Mouse (Mus musculus): ENCODE data around the gene Slc44a5. TPM values are rescaled to one million over a fixed set of nuclear protein-coding genes. Genes with fewer than 3 reads are reported as not detected.
A peak's percentile ranks its signal among the peaks of the same experiment; 100 is the strongest.

Gene Slc44a5
- polyA plus RNA-seq, 1 experiment from 2014 or later, result 0.56 TPM

GRCm38 (mm10) chr3:154284260-154284659 is 311.0 kb downstream of the Slc44a5 start:
- Histone ChIP-seq H3K4me1 (ENCODE audit: control insufficient read depth, insufficient read depth, low read length) (no peaks in the 10 kb centered on the region), H3K4me3 (ENCODE audit: low read length) (no peak overlapping the region), H3K4me2 (ENCODE audit: low read depth, low read length) (no peak overlapping the region), H3K36me3 (ENCODE audit: control insufficient read depth, insufficient read depth) (no peaks in the 10 kb centered on the region), H3K9ac (ENCODE audit: low read length) (no peak overlapping the region), H3K27ac (ENCODE audit: low read length) (no peak overlapping the region), H3K27me3 (ENCODE audit: control insufficient read depth, insufficient read depth, low read length) (no peaks in the 10 kb centered on the region), H3K9me3 (replicated peaks; ENCODE audit: control insufficient read depth, low read length) (no peaks in the 10 kb centered on the region)
- 19% methylated on average over 3 of the region's 3 CpGs for WGBS
- no peak for ATAC-seq (replicated peaks; ENCODE audit: extremely low read depth, insufficient read depth, low FRiP score)

DNA sequence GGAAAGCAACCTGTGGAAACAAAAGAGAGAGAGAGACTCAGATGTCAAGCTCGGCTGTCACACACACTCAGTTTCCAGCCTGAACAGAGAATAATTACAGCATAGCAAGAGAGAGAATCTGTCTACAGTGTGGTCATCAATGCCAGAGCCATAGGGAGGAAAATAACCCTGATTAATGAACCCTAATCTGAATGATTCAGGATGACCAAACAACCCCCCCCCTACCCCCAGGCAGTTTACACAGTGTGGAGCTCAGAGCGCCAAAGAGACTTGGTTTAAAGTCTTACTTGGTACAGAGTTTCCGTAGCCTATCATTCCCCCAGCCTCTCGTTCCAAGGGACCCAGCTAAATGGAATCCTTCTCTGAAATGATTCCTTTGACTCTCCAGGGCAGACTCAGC is 312.1 kb downstream of the Slc44a5 start:
- no peak for ATAC-seq (replicated peaks; ENCODE audit: extremely low read depth, insufficient read depth, low FRiP score)
- H3K9ac ChIP-seq (ENCODE audit: low read length), result no peak overlapping the region
- H3K4me3 ChIP-seq (ENCODE audit: low read length), result no peak overlapping the region
- WGBS, result 58% methylated on average over 4 of the region's 4 CpGs
- no peak overlapping the region for H3K4me2 ChIP-seq (ENCODE audit: low read depth, low read length)
- no peaks in the 10 kb centered on the region for H3K4me1 ChIP-seq (ENCODE audit: control insufficient read depth, insufficient read depth, low read length)
- H3K9me3 ChIP-seq (replicated peaks; ENCODE audit: control insufficient read depth, low read length), result no peaks in the 10 kb centered on the region
- no peak overlapping the region for H3K27ac ChIP-seq (ENCODE audit: low read length)
- H3K27me3 ChIP-seq (ENCODE audit: control insufficient read depth, insufficient read depth, low read length), result no peaks in the 10 kb centered on the region
- no peaks in the 10 kb centered on the region for H3K36me3 ChIP-seq (ENCODE audit: control insufficient read depth, insufficient read depth)

GRCm38 (mm10) chr3:154287217-154287616 is 314.0 kb downstream of the Slc44a5 start:
- H3K9me3 ChIP-seq (replicated peaks; ENCODE audit: control insufficient read depth, low read length), result no peaks in the 10 kb centered on the region
- no peak overlapping the region for H3K4me2 ChIP-seq (ENCODE audit: low read depth, low read length)
- no peak for ATAC-seq (replicated peaks; ENCODE audit: extremely low read depth, insufficient read depth, low FRiP score)
- no peak overlapping the region for H3K27ac ChIP-seq (ENCODE audit: low read length)
- no peak overlapping the region for H3K4me3 ChIP-seq (ENCODE audit: low read length)
- no peaks in the 10 kb centered on the region for H3K4me1 ChIP-seq (ENCODE audit: control insufficient read depth, insufficient read depth, low read length)
- H3K36me3 ChIP-seq (ENCODE audit: control insufficient read depth, insufficient read depth), result no peaks in the 10 kb centered on the region
- no peaks in the 10 kb centered on the region for H3K27me3 ChIP-seq (ENCODE audit: control insufficient read depth, insufficient read depth, low read length)
- H3K9ac ChIP-seq (ENCODE audit: low read length), result no peak overlapping the region
- 61% methylated on average over 2 of the region's 2 CpGs for WGBS

DNA sequence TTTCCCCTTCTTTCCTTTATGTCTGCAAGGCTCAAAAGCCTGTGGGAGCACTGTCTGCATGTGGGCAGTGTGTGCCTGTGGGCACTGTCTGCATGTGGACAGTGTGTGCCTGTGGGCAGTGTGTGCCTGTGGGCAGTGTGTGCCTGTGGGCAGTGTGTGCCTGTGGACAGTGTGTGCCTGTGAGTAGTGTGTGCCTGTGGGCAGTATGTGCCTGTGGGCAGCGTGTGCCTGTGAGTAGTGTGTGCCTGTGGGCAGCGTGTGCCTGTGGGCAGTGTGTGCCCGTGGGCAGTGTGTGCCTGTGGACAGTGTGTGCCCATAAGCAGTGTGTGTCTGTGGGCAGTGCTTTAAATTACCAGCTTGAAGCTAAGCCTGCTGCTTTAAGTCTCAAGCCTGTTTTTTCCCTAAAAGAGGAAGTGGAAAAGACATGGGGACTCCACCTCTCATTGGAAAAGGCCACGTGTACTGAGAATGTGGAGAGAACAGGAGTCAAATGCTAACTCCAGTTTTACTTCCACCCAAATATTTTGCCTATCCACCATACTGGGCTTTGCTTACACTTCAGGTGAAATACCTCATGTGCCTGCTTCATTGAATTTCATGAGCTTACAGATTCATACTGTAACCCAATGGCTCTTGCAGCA is 315.3 kb downstream of the Slc44a5 start:
- Histone ChIP-seq H3K4me2 (ENCODE audit: low read depth, low read length) (no peak overlapping the region), H3K9me3 (replicated peaks; ENCODE audit: control insufficient read depth, low read length) (no peaks in the 10 kb centered on the region), H3K27ac (ENCODE audit: low read length) (no peak overlapping the region), H3K36me3 (ENCODE audit: control insufficient read depth, insufficient read depth) (no peaks in the 10 kb centered on the region), H3K9ac (ENCODE audit: low read length) (no peak overlapping the region), H3K4me3 (ENCODE audit: low read length) (no peak overlapping the region), H3K4me1 (ENCODE audit: control insufficient read depth, insufficient read depth, low read length) (no peaks in the 10 kb centered on the region), H3K27me3 (ENCODE audit: control insufficient read depth, insufficient read depth, low read length) (no peaks in the 10 kb centered on the region)
- no peak for ATAC-seq (replicated peaks; ENCODE audit: extremely low read depth, insufficient read depth, low FRiP score)
- WGBS, result 72% methylated on average over 4 of the region's 4 CpGs

- Histone ChIP-seq H3K27me3 (ENCODE audit: control insufficient read depth, insufficient read depth, low read length) (no peaks in the 10 kb centered on the region), H3K36me3 (ENCODE audit: control insufficient read depth, insufficient read depth) (no peaks in the 10 kb centered on the region), H3K4me2 (ENCODE audit: low read depth, low read length) (no peak overlapping the region), H3K4me1 (ENCODE audit: control insufficient read depth, insufficient read depth, low read length) (no peaks in the 10 kb centered on the region; the same call in 1 of the 2 replicates), H3K9ac (ENCODE audit: low read length) (no peak overlapping the region), H3K9me3 (replicated peaks; ENCODE audit: control insufficient read depth, low read length) (no peaks in the 10 kb centered on the region), H3K27ac (ENCODE audit: low read length) (no peak overlapping the region), H3K4me3 (ENCODE audit: low read length) (no peak overlapping the region)
- ATAC-seq (replicated peaks; ENCODE audit: extremely low read depth, insufficient read depth, low FRiP score), result no peak
- WGBS, result 60% methylated on average over 2 of the region's 2 CpGs
Measured at GRCm38 (mm10) chr3:154290351-154290750, 317.1 kb downstream of the Slc44a5 start.

DNA sequence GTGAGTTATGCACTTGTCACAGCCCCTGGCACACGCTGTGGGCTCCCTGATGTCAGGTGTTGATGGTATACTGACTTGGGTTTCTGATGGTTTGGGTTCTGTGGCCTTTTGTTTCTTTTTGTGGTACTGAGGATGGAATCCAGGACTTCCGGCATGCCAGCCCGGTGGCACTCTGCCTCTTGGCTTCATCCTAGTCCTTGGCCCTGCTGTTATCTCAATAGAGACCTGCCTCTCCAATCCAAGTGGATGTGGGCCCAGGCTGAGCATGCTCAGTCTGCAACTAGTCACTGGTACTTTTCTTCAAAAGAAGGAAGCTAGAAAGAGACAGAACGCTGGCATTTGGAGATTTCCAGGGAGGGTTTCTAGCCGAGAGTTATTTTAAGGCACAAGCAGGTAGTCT is 318.9 kb downstream of the Slc44a5 start:
- ATAC-seq (replicated peaks; ENCODE audit: extremely low read depth, insufficient read depth, low FRiP score), result no peak
- Histone ChIP-seq H3K27me3 (ENCODE audit: control insufficient read depth, insufficient read depth, low read length) (no peaks in the 10 kb centered on the region), H3K36me3 (ENCODE audit: control insufficient read depth, insufficient read depth) (no peaks in the 10 kb centered on the region), H3K4me3 (ENCODE audit: low read length) (no peak overlapping the region), H3K9me3 (replicated peaks; ENCODE audit: control insufficient read depth, low read length) (no peaks in the 10 kb centered on the region), H3K27ac (ENCODE audit: low read length) (no peak overlapping the region), H3K4me2 (ENCODE audit: low read depth, low read length) (no peak overlapping the region), H3K9ac (ENCODE audit: low read length) (no peak overlapping the region), H3K4me1 (ENCODE audit: control insufficient read depth, insufficient read depth, low read length) (no peaks in the 10 kb centered on the region; the same call in 1 of the 2 replicates)
- WGBS, result 59% methylated on average over 5 of the region's 5 CpGs

DNA sequence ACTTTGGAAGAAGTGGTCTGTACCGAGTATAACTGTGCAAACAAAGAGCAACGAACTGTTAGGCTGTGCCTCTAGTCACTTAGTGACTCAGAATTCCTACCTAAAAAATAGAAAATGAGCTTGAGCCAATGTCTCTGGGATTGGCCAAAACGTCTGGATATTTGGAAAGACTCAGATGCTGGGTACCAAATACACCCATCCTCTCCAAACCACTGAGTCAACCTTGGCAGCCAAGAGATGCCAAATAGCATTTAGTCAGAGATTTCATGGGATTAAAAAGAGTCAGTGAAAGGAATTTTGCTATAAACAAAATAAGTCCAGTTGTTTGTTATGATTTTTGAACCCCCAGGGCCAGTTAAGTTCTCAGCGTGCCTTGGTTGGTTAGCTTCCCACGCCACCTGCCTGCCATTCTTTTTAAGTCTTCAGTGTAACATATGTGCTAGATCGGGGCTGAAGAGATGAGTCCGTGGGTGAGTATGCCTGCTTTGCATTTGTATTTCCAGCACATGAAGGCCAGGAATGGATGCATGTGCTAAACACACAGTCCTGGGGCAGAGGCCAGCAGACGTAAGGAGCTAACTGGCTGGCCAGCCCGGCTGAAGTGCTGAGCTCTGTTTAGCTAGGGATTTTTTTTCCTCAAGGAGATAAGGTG is 320.7 kb downstream of the Slc44a5 start:
- Histone ChIP-seq H3K4me3 (ENCODE audit: low read length) (no peak overlapping the region), H3K4me2 (ENCODE audit: low read depth, low read length) (no peak overlapping the region), H3K36me3 (ENCODE audit: control insufficient read depth, insufficient read depth) (no peaks in the 10 kb centered on the region), H3K9me3 (replicated peaks; ENCODE audit: control insufficient read depth, low read length) (no peaks in the 10 kb centered on the region), H3K4me1 (ENCODE audit: control insufficient read depth, insufficient read depth, low read length) (no peaks in the 10 kb centered on the region; the same call in 1 of the 2 replicates), H3K27me3 (ENCODE audit: control insufficient read depth, insufficient read depth, low read length) (no peaks in the 10 kb centered on the region), H3K9ac (ENCODE audit: low read length) (no peak overlapping the region), H3K27ac (ENCODE audit: low read length) (no peak overlapping the region)
- no peak for ATAC-seq (replicated peaks; ENCODE audit: extremely low read depth, insufficient read depth, low FRiP score)
- WGBS, result 62% methylated on average over 9 of the region's 9 CpGs

GRCm38 (mm10) chr3:154294924-154295834 is 321.9 kb downstream of the Slc44a5 start:
- WGBS, result 82% methylated on average over 17 of the region's 17 CpGs
- no peaks in the 10 kb centered on the region; the same call in 1 of the 2 replicates for H3K4me1 ChIP-seq (ENCODE audit: control insufficient read depth, insufficient read depth, low read length)
- H3K9ac ChIP-seq (ENCODE audit: low read length), result no peak overlapping the region
- no peak overlapping the region for H3K4me3 ChIP-seq (ENCODE audit: low read length)
- H3K9me3 ChIP-seq (replicated peaks; ENCODE audit: control insufficient read depth, low read length), result no peaks in the 10 kb centered on the region
- no peaks in the 10 kb centered on the region for H3K36me3 ChIP-seq (ENCODE audit: control insufficient read depth, insufficient read depth)
- H3K27me3 ChIP-seq (ENCODE audit: control insufficient read depth, insufficient read depth, low read length), result no peaks in the 10 kb centered on the region
- ATAC-seq (replicated peaks; ENCODE audit: extremely low read depth, insufficient read depth, low FRiP score), result peak; percentile 54; the same call in 1 of the 2 replicates
- no peak overlapping the region for H3K4me2 ChIP-seq (ENCODE audit: low read depth, low read length)
- no peak overlapping the region for H3K27ac ChIP-seq (ENCODE audit: low read length)

DNA sequence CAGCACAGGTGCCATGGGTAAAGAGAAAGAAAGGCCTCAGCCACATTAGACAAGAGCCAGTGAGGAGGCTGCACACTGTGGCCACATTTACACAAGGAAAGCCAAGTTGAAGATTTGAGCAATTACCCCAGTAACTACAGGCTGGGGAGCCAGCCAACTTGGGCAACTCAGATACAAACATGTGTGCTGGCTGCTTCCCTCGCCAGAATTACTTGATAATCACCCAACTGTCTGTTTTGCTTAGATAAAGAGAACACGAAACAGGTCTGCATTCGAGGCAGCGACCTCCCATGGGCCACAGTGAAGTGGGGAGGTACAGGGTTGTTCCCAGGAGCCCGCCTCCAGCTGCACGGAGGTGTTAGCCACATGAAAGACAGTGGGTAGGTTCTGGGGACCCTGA is 324.3 kb downstream of the Slc44a5 start:
- no peaks in the 10 kb centered on the region for H3K27me3 ChIP-seq (ENCODE audit: control insufficient read depth, insufficient read depth, low read length)
- no peak overlapping the region for H3K4me3 ChIP-seq (ENCODE audit: low read length)
- H3K9ac ChIP-seq (ENCODE audit: low read length), result no peak overlapping the region
- WGBS, result 26% methylated on average over 6 of the region's 6 CpGs
- no peaks in the 10 kb centered on the region for H3K36me3 ChIP-seq (ENCODE audit: control insufficient read depth, insufficient read depth)
- H3K27ac ChIP-seq (ENCODE audit: low read length), result no peak overlapping the region
- no peaks in the 10 kb centered on the region for H3K9me3 ChIP-seq (replicated peaks; ENCODE audit: control insufficient read depth, low read length)
- H3K4me2 ChIP-seq (ENCODE audit: low read depth, low read length), result no peak overlapping the region
- H3K4me1 ChIP-seq (ENCODE audit: control insufficient read depth, insufficient read depth, low read length), result no peaks in the 10 kb centered on the region; the same call in 1 of the 2 replicates
- ATAC-seq (replicated peaks; ENCODE audit: extremely low read depth, insufficient read depth, low FRiP score), result no peak
